Mouse (Mus musculus) C2C12 (cell line): ENCODE measurements around the gene Ccl9.

Source experiments
- CEBPB ChIP-seq: IDR thresholded peaks from one replicate; pipeline ENCODE4 v1.6.1; 2011; ENCODE audit warnings: low read depth, mild to moderate bottlenecking, control low read depth, moderate library complexity
- CTCF ChIP-seq: IDR thresholded peaks from one replicate; pipeline ENCODE4 v1.5.1; 2011; ENCODE audit not compliant: control insufficient read depth, insufficient read depth, insufficient read length
- MAX ChIP-seq: IDR thresholded peaks from one replicate; pipeline ENCODE4 v1.6.1; 2011; ENCODE audit warnings: mild to moderate bottlenecking, control low read depth
- MYOG ChIP-seq: IDR thresholded peaks from one replicate; pipeline ENCODE4 v1.6.1; 2011; ENCODE audit not compliant: control insufficient read depth, insufficient read length; ENCODE audit errors: extremely low read depth
- USF1 ChIP-seq: IDR thresholded peaks from one replicate; pipeline ENCODE4 v1.6.1; 2011; ENCODE audit warnings: low read depth, mild to moderate bottlenecking, control low read depth, moderate library complexity

DNA sequence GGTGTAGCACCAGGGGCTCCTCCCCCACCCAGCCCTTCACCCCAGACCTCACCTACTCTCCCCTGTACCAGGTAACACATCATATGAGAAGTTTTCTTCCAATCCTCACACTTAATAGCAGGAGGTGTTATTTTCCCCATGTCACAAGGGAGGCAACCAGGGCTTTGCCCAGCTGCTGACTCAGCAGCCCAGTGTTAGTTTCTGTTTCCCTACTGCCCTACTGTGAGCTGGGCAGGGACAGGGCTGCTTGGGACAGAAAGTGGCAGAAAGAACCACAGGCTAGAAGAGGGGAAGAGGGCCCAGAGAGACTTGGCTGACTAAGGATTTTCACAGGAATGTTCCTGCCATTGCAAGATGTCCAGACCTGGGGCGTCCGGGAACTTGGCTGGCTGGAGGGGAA, 37.5 kb downstream of the Ccl9 start:
- TF ChIP-seq CTCF (no peak), CEBPB (no peak), MAX (no peak), USF1 (no peak), MYOG (no peak)
